Mouse (Mus musculus) cerebellum, postnatal 4 days (tissue): ENCODE measurements at regions not wholly inside any gene's neighbourhood (a gene's known extent, or its start where the extent isn't known, plus 50 kb on each side); places are given as distances from the start of the nearest gene placed in this dataset.

Experiments used
- DNase-seq, 2 experiments: peaks; one replicate each; pipeline ENCODE4 v3.0.0; 2022; ENCODE audit warnings: low spot score in 2 of 2, mixed read lengths in 1 of 2

DNA sequence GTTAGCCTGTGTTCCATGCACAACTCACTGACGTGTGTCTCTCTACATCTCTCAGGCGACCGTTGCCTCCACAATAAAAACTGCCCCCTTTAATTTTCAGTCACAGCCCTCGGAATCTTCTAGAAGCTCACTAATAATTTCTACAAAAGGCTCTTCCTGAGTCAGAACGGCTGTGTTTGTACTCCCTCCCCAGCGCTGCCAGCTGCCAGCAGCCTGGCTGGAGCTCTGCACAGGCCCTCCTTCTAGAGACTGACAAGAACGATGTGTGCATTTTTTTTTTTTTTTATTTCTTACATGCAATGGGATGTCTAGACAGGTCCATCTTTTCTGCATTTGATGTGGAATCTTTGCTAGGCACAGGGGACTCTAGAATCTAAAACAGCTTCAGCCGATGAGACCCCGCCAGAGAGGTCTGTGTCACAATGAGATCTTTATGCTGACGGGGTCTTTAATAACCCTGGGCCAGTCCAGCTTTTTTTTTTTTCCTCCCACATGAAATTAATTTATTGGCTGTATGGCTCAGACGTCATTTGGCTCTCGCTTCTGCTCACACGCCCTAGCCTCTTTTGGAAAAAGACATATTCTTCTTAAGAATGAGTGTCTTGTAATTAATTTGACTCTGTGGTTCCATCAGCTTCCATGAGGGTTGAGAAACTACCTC lies 185.8 kb upstream of the Zfp507 start:
- DNase-seq, result no peak

DNA sequence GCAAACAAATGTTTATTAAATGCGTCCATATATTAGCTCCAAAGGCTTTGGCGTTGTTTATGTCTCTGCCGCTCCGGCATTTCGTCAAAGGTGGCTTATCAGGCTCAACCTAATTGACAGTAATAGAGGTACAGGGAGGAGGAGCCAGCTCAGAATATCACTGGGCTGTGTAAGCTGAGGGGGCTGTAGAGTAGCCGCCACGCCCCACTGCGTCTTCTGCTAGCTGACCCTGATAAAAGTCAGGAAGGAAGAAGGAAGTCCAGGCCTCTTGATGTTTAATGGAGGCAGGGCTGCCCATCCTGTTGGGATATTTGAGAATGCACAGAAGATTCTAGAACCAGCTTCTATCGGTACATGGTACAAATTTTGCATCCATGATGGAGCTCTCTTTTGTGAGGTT lies 175.2 kb upstream of the Zfp507 start:
- no peak for DNase-seq

GRCm38 (mm10) chr7:35958731-35959130 lies 155.9 kb upstream of the Zfp507 start:
- peak in 1 of 2 experiments; percentile 21 for DNase-seq

- no peak for DNase-seq
These were observed 155.2 kb upstream of the Zfp507 start for GRCm38 (mm10) chr7:35958052-35958451.

DNA sequence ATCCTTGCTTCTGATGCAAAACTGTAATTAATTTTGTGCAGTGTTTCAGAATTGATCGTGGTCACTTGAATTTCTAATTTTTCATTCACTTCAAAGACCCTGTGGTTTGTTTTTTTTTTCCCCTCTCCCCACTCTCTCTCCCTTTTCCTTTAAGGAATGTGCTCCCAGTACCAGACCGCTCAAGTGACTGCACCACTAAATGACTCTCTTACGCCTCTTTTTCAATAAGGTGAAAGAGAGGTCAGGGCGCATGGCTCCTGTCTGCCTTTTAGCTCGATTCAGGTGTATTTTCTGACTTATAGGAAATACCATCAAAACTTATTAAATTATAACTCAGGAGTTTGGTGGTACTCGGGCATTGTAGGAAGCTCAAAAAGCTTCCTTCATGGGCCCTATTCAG lies 146.0 kb upstream of the Zfp507 start:
- DNase-seq, result no peak

GRCm38 (mm10) chr7:35948389-35948788 lies 145.6 kb upstream of the Zfp507 start:
- DNase-seq, result no peak

GRCm38 (mm10) chr7:35941086-35941485 lies 138.3 kb upstream of the Zfp507 start:
- DNase-seq, result no peak

GRCm38 (mm10) chr7:35938123-35938869 lies 135.5 kb upstream of the Zfp507 start:
- DNase-seq, result no peak

DNA sequence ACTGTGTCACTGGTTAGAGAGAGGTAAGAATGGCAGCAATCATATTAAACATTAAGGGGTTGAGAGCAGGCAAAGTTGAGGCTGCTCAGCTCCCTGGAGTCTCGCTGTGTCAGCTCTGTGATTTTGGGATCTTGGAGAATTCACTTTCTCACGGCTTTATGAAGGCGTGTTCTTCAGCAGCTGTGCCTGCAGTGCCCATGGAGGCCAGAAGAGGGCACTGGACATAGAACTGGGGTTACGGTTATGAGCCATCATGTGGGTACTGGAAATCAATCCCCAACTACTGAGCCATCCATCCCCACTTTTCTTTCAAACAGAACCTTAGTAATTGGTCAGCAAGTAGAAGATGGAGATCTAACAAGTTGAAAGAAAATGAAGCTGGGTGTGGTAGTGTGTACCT lies 123.9 kb upstream of the Zfp507 start:
- DNase-seq, result no peak

DNA sequence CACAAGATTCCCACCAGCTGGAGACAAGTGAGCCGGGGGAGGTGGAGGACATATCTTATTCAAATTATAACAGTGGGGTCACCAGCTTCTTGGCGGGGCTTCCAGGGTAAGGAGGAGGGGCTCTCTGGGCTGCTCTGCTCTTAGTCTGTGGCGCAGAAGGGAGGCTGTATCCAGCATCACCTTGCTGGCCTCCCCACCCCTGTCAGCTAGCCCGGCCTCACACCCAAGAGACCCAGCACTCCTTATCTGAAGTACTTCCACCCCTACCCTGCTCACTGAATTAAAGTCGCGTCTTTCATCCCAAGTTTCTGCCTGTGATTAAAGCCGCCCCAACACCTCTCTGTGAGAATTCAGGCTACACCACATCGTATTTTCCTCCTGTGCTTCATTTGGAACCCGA lies 119.8 kb upstream of the Zfp507 start:
- DNase-seq, result no peak

DNA sequence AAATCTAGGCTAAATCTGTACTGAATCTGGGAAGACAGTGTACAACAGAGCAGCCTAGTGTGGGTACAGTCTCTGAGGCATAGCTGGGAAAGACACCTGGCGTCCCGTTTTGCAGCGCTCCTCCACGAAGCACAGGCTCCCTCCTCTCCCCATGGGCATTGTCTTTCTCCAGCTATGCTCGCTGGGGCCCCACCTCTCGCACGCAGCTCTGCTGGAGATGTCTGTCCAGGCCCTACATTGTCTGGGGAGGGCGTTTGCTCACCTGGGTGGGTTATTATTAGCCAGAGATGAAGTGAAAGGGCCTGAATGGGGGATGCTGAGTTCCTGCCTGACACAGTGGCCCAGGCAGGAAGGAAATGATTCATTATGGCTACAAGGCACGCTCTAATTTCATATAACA lies 118.1 kb upstream of the Zfp507 start:
- DNase-seq, result no peak

DNA sequence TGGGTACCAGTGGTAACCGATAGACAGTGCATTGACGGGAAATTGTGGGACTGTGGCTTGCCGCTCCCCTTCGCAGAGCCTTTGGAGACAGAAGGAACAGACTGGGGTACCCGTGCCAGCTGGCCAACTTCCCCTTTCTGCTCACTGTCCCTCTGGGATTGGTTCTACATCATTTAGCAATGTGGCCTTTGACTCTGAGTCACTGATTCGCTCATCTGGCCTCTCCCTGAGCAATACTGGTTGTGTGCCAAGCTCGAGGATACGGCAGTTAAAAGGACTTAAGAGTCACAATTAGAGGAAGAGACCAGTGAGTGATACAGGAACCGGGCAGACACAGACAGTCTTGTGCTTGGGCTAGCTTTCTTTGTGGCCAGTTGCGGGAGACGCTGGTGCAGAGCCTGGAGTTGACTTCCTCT lies 117.4 kb upstream of the Zfp507 start:
- DNase-seq, result peak in 1 of 2 experiments; percentile 62

GRCm38 (mm10) chr7:35910109-35910706 lies 107.4 kb upstream of the Zfp507 start:
- DNase-seq, result no peak

DNA sequence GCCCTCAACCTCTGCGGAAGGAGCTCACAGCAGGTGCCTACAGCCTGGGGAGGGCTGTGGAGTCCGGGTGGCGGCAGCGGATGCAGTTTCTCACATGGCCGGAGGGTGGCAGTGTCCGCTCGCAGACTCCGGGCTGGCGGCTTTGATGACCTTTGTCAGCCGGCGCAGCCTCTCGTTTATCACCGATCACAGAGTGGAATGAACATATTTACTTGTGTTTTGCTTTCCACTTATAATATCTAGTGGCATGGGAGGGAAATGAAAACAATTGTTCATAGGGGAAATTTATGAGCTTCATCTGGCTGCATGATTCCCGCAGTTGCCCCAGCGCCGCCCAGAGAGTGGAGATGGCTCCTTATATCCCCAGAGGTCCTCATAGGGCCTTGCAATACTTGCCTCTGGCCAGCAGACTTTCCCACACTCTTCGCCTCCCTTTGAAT lies 99.2 kb upstream of the Zfp507 start:
- peak; percentile 69 to 81 for DNase-seq

GRCm38 (mm10) chr7:35898701-35899445 lies 96.1 kb upstream of the Zfp507 start:
- no peak for DNase-seq

DNA sequence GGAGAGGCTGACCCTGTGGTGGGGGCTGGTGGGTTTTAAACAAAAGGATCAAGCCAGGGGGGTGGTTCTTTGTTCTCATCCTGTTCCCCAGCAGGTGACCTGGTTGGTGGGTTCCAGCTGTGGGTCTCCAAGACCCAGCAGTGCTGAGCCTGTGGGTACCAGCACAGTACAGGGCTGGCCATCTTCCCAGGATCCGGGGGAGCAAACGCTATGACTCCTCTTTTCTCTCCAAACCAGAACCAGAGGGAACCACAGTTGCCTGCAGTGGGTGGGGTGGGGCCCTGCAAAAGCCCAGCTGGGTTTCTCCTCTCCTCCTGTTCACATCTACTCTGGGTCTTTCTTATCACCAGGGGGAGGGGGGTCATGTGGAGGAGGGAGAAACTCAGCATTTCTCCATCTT lies 90.5 kb upstream of the Zfp507 start:
- DNase-seq, result no peak

DNA sequence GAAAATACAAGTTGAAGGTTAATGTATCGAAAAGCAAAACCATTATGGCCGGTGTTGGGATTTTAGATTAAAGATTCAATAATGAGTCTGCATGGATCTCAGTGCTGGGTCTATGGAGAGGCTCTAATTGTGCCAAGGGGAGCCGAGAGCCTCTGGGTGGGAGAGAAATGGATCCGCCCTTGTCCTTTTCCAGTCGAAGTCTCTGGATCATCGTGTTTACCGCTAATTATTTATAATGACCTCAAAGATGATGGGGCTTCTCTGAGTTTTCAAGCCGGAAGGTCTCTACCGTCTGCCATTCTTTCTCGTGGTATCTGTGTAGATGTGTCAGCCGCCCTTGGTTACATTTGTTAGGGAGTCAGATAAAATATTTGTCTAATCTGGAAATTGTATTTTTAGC lies 83.2 kb upstream of the Zfp507 start:
- DNase-seq, result no peak

- DNase-seq, result peak; percentile 68 to 73
These were observed 77.0 kb upstream of the Zfp507 start for GRCm38 (mm10) chr7:35879755-35880304.

DNA sequence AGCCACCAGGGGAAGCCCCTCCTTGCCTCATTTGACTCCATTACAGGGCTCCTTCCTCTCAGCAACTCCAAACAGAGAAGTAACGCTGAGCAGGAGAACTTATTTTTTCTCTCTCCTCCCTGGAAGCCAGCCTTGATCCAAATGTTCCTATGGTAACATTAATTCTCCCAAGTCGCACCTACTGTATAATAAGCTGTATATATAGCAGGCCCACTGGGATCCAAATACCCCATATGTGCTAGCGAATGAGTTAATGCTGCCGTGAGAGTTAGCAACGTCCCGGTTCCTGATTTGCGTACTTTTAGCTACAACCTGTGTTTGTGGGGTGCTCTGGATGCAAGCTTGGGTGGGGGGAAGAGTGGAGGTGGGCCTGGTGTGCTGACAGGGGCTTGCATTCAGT lies 75.4 kb upstream of the Zfp507 start:
- DNase-seq, result no peak

DNA sequence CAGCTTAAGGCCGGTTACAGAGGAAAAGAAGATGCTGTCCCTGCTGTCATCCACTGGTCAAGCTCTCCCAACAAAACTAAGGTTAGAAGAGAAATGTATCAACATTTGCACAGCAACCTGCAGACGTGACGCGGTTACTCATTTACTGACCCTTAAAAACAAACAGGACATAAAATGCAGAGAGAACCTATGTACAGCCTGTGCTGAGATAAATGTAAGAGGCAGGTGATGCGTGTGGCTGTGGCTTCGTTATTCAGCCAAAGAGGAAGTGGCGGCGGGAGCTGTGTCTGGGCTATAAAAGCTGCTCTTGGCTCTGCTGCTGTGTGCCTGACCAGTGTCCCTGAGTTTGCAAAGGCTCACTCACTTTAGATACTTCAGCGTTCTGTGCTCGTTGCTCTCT lies 58.2 kb upstream of the Zfp507 start:
- DNase-seq, result no peak

- peak in 1 of 2 experiments; percentile 32 for DNase-seq
These were observed 56.8 kb upstream of the Zfp507 start for GRCm38 (mm10) chr7:35859601-35860000.

GRCm38 (mm10) chr7:35857693-35858092 lies 54.9 kb upstream of the Zfp507 start:
- DNase-seq, result no peak
